ENCODE assay signal across 30 mouse cellular contexts in genomic region chr14:78583168-78583567, GRCm38 (mm10). TPM values are rescaled to one million over a fixed set of nuclear protein-coding genes. Genes with fewer than 3 reads are reported as not detected.
DNase-seq lines count a peak whose midpoint lies in the region; ATAC-seq and TF ChIP-seq lines count a peak whose summit lies in the region.
"Had no signal": no experiment of that assay in that cellular context is flagged by ENCODE, and none has a peak within 500 bp of the region (broad histone marks: within the 10 kb centered on the region; RNA-seq: fewer than 3 reads in every experiment).

No protein-coding gene starts in this region.

- H3K4me1 ChIP-seq in liver, embryonic 12.5 days = 0 out of 2 replicates have a peak, but pooled peaks cover 7% of the 10 kb centered on the region
- no peaks in the 10 kb centered on the region for H3K4me1 ChIP-seq in liver, embryonic 11.5 days (replicated peaks; ENCODE audit: control insufficient read depth, insufficient read depth, low read length)
- peaks cover 6 to 24% of the 10 kb centered on the region in 2 experiments for H3K4me1 ChIP-seq in CH12.LX (ENCODE audit: control insufficient read depth in 1 of 2, insufficient read depth in 2 of 2)
- H3K4me1 ChIP-seq in liver, embryonic 16.5 days (ENCODE audit: control insufficient read depth, low read depth, low read length) = no peaks in the 10 kb centered on the region
- H3K4me1 ChIP-seq: forebrain, embryonic 13.5 days; heart, embryonic 15.5 days; hindbrain, embryonic 12.5 days; limb, embryonic 15.5 days; midbrain, embryonic 15.5 days; neural tube, embryonic 12.5 days had no signal

- in situ Hi-C loops in CH12.LX (cut with MboI; ENCODE audit: low pct_ligation_motif_present, low pct_unique_long_range_greater_than_20kb, low sequenced_read_pairs) = no loop called here

- no peak overlapping the region for H3K9ac ChIP-seq in liver, embryonic 12.5 days
- no peak overlapping the region for H3K9ac ChIP-seq in liver, embryonic 11.5 days (ENCODE audit: low read depth, low read length)
- H3K9ac ChIP-seq in CH12.LX (ENCODE audit: insufficient read depth, low read depth) = no peak overlapping the region
- no peak overlapping the region for H3K9ac ChIP-seq in liver, embryonic 16.5 days (ENCODE audit: low read depth, low read length)
- H3K9ac ChIP-seq: forebrain, embryonic 13.5 days; heart, embryonic 15.5 days; hindbrain, embryonic 12.5 days; limb, embryonic 15.5 days; lung, embryonic 14.5 days; midbrain, embryonic 15.5 days; neural tube, embryonic 12.5 days had no signal

- TF ChIP-seq EP300 in CH12.LX (IDR thresholded peaks at IDR 0.05; ENCODE audit: low read length) = peak; percentile 95

- no peak overlapping the region for H3K4me3 ChIP-seq in liver, embryonic 12.5 days
- H3K4me3 ChIP-seq in liver, embryonic 11.5 days (ENCODE audit: low read depth, low read length) = no peak overlapping the region
- no peak overlapping the region for H3K4me3 ChIP-seq in CH12.LX (replicated peaks in 1 of 3; ENCODE audit: low read depth in 2 of 3, low read length in 2 of 3, poor library complexity in 1 of 3)
- H3K4me3 ChIP-seq in liver, embryonic 16.5 days (ENCODE audit: low read depth, low read length) = no peak overlapping the region
- H3K4me3 ChIP-seq: forebrain, embryonic 13.5 days; heart, embryonic 15.5 days; hindbrain, embryonic 12.5 days; limb, embryonic 10.5 days; limb, embryonic 15.5 days; midbrain, embryonic 15.5 days; myocyte; neural tube, embryonic 12.5 days had no signal

- no peak for DNase-seq in liver, embryonic 11.5 days (ENCODE audit: low spot score)
- peak; percentile 84 for DNase-seq in CH12.LX (ENCODE audit: extremely low read depth)
- peak; percentile 58 for DNase-seq in c-Kit-negative CD71-positive TER-119-positive erythroid progenitor cells, embryonic 14.5 days (ENCODE audit: low read depth, low spot score)
- no peak for DNase-seq in adrenal gland, postnatal 10 days
- no peak for DNase-seq in retina, postnatal 1 day
- DNase-seq: adrenal gland, postnatal 14 days; cerebellum, adult 8-10 months; cerebellum, postnatal 25 days; gastrocnemius, postnatal 10 days; heart, postnatal 36 days; kidney, postnatal 36 days; layer of hippocampus, adult 9-11 months; lung, embryonic 14.5 days; lung, postnatal 14 days; right cerebral cortex, postnatal 4 days; thymus, adult 18-20 months; thymus, postnatal 25 days had no signal

- ATAC-seq in liver, embryonic 12.5 days = peak; percentile 70; the same call in 1 of the 2 replicates
- ATAC-seq in liver, embryonic 11.5 days (replicated peaks; ENCODE audit: low FRiP score) = no peak
- ATAC-seq in liver, embryonic 16.5 days (ENCODE audit: low read depth) = 0 out of 2 replicates have a peak, but pooled peaks have one; percentile 27
- ATAC-seq in monocyte, adult 5-6 weeks (replicated peaks; ENCODE audit: insufficient number of reproducible peaks, low FRiP score, low TSS enrichment, poor library complexity, severe bottlenecking) = no peak
- ATAC-seq: forebrain, embryonic 13.5 days; intestine, postnatal 0 days; midbrain, embryonic 15.5 days had no signal

- no peaks in the 10 kb centered on the region for H3K27me3 ChIP-seq in liver, embryonic 12.5 days (replicated peaks)
- H3K27me3 ChIP-seq in liver, embryonic 11.5 days (replicated peaks; ENCODE audit: control insufficient read depth, insufficient read depth, low read length) = no peaks in the 10 kb centered on the region
- no peaks in the 10 kb centered on the region for H3K27me3 ChIP-seq in CH12.LX (replicated peaks)
- H3K27me3 ChIP-seq in liver, embryonic 16.5 days (ENCODE audit: control insufficient read depth, insufficient read depth, low read depth, low read length) = no peaks in the 10 kb centered on the region
- H3K27me3 ChIP-seq: forebrain, embryonic 13.5 days; heart, embryonic 15.5 days; hindbrain, embryonic 12.5 days; limb, embryonic 15.5 days; midbrain, embryonic 15.5 days; neural tube, embryonic 12.5 days had no signal

- no peak for TF ChIP-seq POLR2A in CH12.LX (IDR thresholded peaks at IDR 0.05; ENCODE audit: low read depth, low read length)

- no peaks in the 10 kb centered on the region for H3K79me2 ChIP-seq in CH12.LX (replicated peaks; ENCODE audit: control insufficient read depth, extremely low read depth, insufficient read depth, poor library complexity, severe bottlenecking)

- peaks cover 12% of the 10 kb centered on the region; the same call in 1 of the 2 replicates for H3K36me3 ChIP-seq in liver, embryonic 12.5 days
- peaks cover 2% of the 10 kb centered on the region; the same call in 1 of the 2 replicates for H3K36me3 ChIP-seq in liver, embryonic 11.5 days (ENCODE audit: control insufficient read depth, insufficient read depth, low read length)
- peaks cover 0 to 44% of the 10 kb centered on the region in 2 experiments for H3K36me3 ChIP-seq in CH12.LX (replicated peaks in 1 of 2; ENCODE audit: control insufficient read depth in 1 of 2, insufficient read depth in 1 of 2, low read length in 1 of 2)
- H3K36me3 ChIP-seq in liver, embryonic 16.5 days (ENCODE audit: control insufficient read depth, insufficient read depth) = no peaks in the 10 kb centered on the region

- TF ChIP-seq RAD21 in CH12.LX (IDR thresholded peaks at IDR 0.05; ENCODE audit: low read depth, low read length) = no peak

- H3K9me3 ChIP-seq in liver, embryonic 12.5 days (replicated peaks) = no peaks in the 10 kb centered on the region
- no peaks in the 10 kb centered on the region for H3K9me3 ChIP-seq in liver, embryonic 11.5 days (ENCODE audit: control insufficient read depth, low read length)
- H3K9me3 ChIP-seq in CH12.LX (replicated peaks; ENCODE audit: low read length) = peaks cover 6% of the 10 kb centered on the region
- no peaks in the 10 kb centered on the region for H3K9me3 ChIP-seq in liver, embryonic 16.5 days (replicated peaks; ENCODE audit: control insufficient read depth, low read length)
- H3K9me3 ChIP-seq: forebrain, embryonic 13.5 days; heart, embryonic 15.5 days; hindbrain, embryonic 12.5 days; limb, embryonic 10.5 days; limb, embryonic 15.5 days; midbrain, embryonic 15.5 days; neural tube, embryonic 12.5 days had no signal

- H3K27ac ChIP-seq in liver, embryonic 12.5 days = peak overlapping the region; percentile 30; the same call in 1 of the 2 replicates
- H3K27ac ChIP-seq in liver, embryonic 11.5 days (ENCODE audit: low read depth, low read length) = no peak overlapping the region
- H3K27ac ChIP-seq in CH12.LX (ENCODE audit: insufficient read depth, low read depth) = no peak overlapping the region
- no peak overlapping the region for H3K27ac ChIP-seq in liver, embryonic 16.5 days (ENCODE audit: low read length)
- H3K27ac ChIP-seq: forebrain, embryonic 13.5 days; heart, embryonic 15.5 days; hindbrain, embryonic 12.5 days; limb, embryonic 10.5 days; limb, embryonic 15.5 days; midbrain, embryonic 15.5 days; neural tube, embryonic 12.5 days; stomach, postnatal 0 days had no signal

- dilution Hi-C loops in CH12.LX (cut with MboI; ENCODE audit: extremely low pct_ligation_motif_present, extremely low pct_unique_long_range_greater_than_20kb, low sequenced_read_pairs) = no loop called here

- no peak for TF ChIP-seq CTCF in CH12.LX (conservative IDR thresholded peaks at IDR 0.05 in 1 of 2, IDR thresholded peaks at IDR 0.05 in 1 of 2; ENCODE audit: low read depth in 2 of 2, low read length in 2 of 2)

- H3K4me2 ChIP-seq in liver, embryonic 12.5 days = no peak overlapping the region
- H3K4me2 ChIP-seq in liver, embryonic 11.5 days = no peak overlapping the region
- no peak overlapping the region for H3K4me2 ChIP-seq in CH12.LX (ENCODE audit: insufficient read depth, low read depth, poor library complexity, severe bottlenecking)
- no peak overlapping the region for H3K4me2 ChIP-seq in liver, embryonic 16.5 days (ENCODE audit: low read depth, low read length)
- H3K4me2 ChIP-seq: forebrain, embryonic 13.5 days; heart, embryonic 15.5 days; hindbrain, embryonic 12.5 days; limb, embryonic 15.5 days; lung, embryonic 14.5 days; midbrain, embryonic 15.5 days; neural tube, embryonic 12.5 days had no signal

TF ChIP-seq in CH12.LX, 34 proteins besides CTCF, POLR2A, EP300 and RAD21 (continues in another document):
- TF ChIP-seq BHLHE40 (IDR thresholded peaks at IDR 0.05; ENCODE audit: low read depth, low read length) (peak; percentile 76), MAX (IDR thresholded peaks at IDR 0.05; ENCODE audit: low read length) (peak; percentile 82), RCOR1 (conservative IDR thresholded peaks at IDR 0.05; ENCODE audit: low read depth, low read length) (peak; percentile 62; the same call in 1 of the 2 replicates), ELF1 (IDR thresholded peaks at IDR 0.05; ENCODE audit: low read depth, low read length) (peak; percentile 23; the same call in 1 of the 2 replicates), MAZ (IDR thresholded peaks at IDR 0.05; ENCODE audit: low read depth, low read length) (no peak), TBP (conservative IDR thresholded peaks at IDR 0.05; ENCODE audit: low read depth, low read length) (no peak), UBTF (IDR thresholded peaks at IDR 0.05; ENCODE audit: low read depth, low read length) (no peak), ETS1 (conservative IDR thresholded peaks at IDR 0.05; ENCODE audit: low read depth, low read length) (peak; percentile 81), IRF4 (IDR thresholded peaks at IDR 0.05; ENCODE audit: low read depth, low read length) (peak; percentile 96), MXI1 (IDR thresholded peaks at IDR 0.05; ENCODE audit: low read depth, low read length) (0 out of 2 replicates have a peak, but pooled peaks have one; percentile 28), JUN (IDR thresholded peaks at IDR 0.05; ENCODE audit: insufficient read depth, low read depth, low read length) (peak; percentile 95), CHD2 (IDR thresholded peaks at IDR 0.05; ENCODE audit: low read length) (peak; percentile 45; the same call in 1 of the 2 replicates), MAFK (IDR thresholded peaks at IDR 0.05; ENCODE audit: insufficient replicate concordance, low read length) (peak; percentile 92), SMC3 (IDR thresholded peaks at IDR 0.05; ENCODE audit: low read depth, low read length) (no peak), JUND (conservative IDR thresholded peaks at IDR 0.05; ENCODE audit: low read depth, low read length) (peak; percentile 97), TCF12 (IDR thresholded peaks at IDR 0.05; ENCODE audit: low read depth, low read length) (peak; percentile 58), ZNF384 (IDR thresholded peaks at IDR 0.05; ENCODE audit: low read depth, low read length) (peak; percentile 91)

RNA-seq across cellular contexts. Expression of gene Akap11, which starts 46.6 kb away (rescaled TPM):
- polyA plus RNA-seq in liver, embryonic 12.5 days (2016; fragmentation: Nextera tagmentation; extraction: Ambion mirVana) = 9.5 and 11.2 TPM in 2 replicates
- 10.0 and 10.1 TPM in 2 replicates for polyA plus RNA-seq in liver, embryonic 11.5 days (2014; fragmentation: Nextera tagmentation; extraction: Ambion mirVana)
- total RNA-seq in CH12.LX (2012; rRNA removed) (10.9 and 11.7 TPM in 2 replicates), CH12.LX (2014; rRNA removed) (17.5 and 20.1 TPM in 2 replicates)
- 12.0 and 14.3 TPM in 2 replicates for polyA plus RNA-seq in CH12.LX (2012; ENCODE audit: insufficient read length, low read depth)
- polyA plus RNA-seq in liver, embryonic 16.5 days (2015; fragmentation: Nextera tagmentation; extraction: Ambion mirVana) = 7.4 and 7.6 TPM in 2 replicates
- total RNA-seq in adrenal gland, postnatal 10 days (2021) = 10 to 100 TPM; 38.8 to 41.2 TPM
- total RNA-seq in monocyte, adult 5-6 weeks (2017) = 23.1 to 41.9 TPM (median 32.7 TPM) in 3 replicates

Comparison
In these comparisons a context has a peak if more than half of its experiments do, and no peak if none do; other contexts are left out.
1. ATAC-seq: peak in liver, embryonic 12.5 days (single experiment) and liver, embryonic 16.5 days (single experiment); none in liver, embryonic 11.5 days (single experiment) and monocyte, adult 5-6 weeks (single experiment).
2. DNase-seq: peak in CH12.LX (single experiment) and c-Kit-negative CD71-positive TER-119-positive erythroid progenitor cells, embryonic 14.5 days (single experiment); none in liver, embryonic 11.5 days (single experiment), adrenal gland, postnatal 10 days (single experiment) and retina, postnatal 1 day (single experiment).